Mouse (Mus musculus) ES-Bruce4 (cell line): ENCODE data around the gene Dclk1.

ENCODE experiments used
- CTCF ChIP-seq: IDR thresholded peaks from one replicate; pipeline ENCODE4 v1.8.1; 2011; ENCODE audit warnings: low read depth, low read length
- EP300 ChIP-seq: IDR thresholded peaks from 2 replicates; pipeline ENCODE4 v1.6.1; 2011; ENCODE audit warnings: low read depth, low read length; ENCODE audit not compliant: insufficient read depth

DNA sequence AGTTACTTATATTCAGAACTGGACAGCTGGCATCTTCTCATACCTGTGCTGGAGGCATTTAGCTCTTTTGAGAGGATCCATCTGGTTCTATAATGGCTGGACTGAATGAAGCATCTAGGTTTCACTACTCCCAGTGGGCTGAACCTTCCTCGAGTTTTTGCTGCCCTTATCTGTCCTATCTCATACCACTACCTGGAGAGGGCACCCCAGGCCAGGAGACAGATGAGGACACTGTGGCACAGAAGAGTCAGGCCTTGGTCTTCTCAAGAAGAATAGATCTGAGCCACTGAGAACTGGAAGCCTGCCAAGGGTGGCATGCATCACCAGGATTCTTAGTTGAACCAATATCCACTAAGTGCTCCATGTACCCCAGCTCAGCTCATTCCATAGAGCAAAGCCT is 239.0 kb downstream of the Dclk1 start:
- no peak for TF ChIP-seq EP300
- no peak for TF ChIP-seq CTCF
